Mouse (Mus musculus): ENCODE measurements around the gene Zfp541. TPM values are rescaled to one million over a fixed set of nuclear protein-coding genes. Genes with fewer than 3 reads are reported as not detected.
A peak's percentile ranks its signal among the peaks of the same experiment; 100 is the strongest.

Zfp541 gene
- polyA plus RNA-seq, 1 experiment from 2014 or later: 0.03 TPM

DNA sequence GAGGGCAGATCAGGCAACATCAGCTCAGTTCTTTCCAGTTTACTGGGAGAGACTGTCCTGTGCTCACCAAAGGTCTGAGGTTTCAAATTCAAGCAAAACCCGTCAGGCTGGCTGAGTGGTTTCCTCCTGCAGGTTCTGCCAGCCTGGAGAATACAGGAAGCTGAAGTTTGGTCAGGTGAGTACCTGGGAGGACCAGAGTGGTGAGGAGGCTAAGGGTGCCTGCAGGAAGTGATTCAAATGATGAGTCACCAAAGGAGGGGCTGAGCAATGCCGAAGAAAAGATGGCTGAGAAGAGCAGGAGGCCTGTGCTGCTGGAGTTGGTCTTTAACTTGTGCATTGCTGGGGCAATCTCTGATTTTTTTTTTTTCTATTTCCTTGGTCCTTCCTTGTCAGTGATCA is 4.5 kb upstream of the Zfp541 start:
- 36% methylated on average over 2 of the region's 2 CpGs for WGBS
- H3K36me3 ChIP-seq: no peaks in the 10 kb centered on the region
- no peak overlapping the region for H3K4me2 ChIP-seq (replicated peaks)
- H3K4me3 ChIP-seq (replicated peaks): no peak overlapping the region
- H3K9me3 ChIP-seq: peaks cover 4% of the 10 kb centered on the region; the same call in 1 of the 2 replicates
- 0 out of 2 replicates have a peak, but pooled peaks have one; percentile 21 for ATAC-seq
- H3K4me1 ChIP-seq (replicated peaks): 0 out of 2 replicates have a peak, but pooled peaks cover 4% of the 10 kb centered on the region
- peaks cover 13% of the 10 kb centered on the region for H3K27me3 ChIP-seq (replicated peaks)
- H3K27ac ChIP-seq: no peak overlapping the region
- H3K9ac ChIP-seq: no peak overlapping the region

DNA sequence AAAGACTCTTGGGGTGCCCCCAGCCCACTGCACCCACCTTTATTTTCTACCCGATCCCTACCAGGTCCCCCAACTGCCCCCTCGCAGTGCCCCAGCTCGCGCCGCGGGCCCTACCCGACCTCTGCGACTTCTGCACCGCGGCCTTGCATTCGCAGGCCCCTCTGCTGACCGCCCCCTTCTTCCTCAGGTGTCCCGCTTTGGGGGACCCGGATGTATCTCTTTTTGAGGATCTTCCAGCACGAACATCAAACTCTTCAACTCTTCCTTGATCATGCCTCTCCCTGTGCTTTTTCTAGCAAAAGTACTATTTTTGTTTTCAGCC is 446 bp downstream of the Zfp541 start:
- Histone ChIP-seq H3K27me3 (replicated peaks) (peaks cover 13% of the 10 kb centered on the region), H3K9me3 (peaks cover 4% of the 10 kb centered on the region; the same call in 1 of the 2 replicates), H3K27ac (no peak overlapping the region), H3K36me3 (no peaks in the 10 kb centered on the region), H3K4me1 (replicated peaks) (0 out of 2 replicates have a peak, but pooled peaks cover 4% of the 10 kb centered on the region), H3K4me2 (replicated peaks) (no peak overlapping the region), H3K9ac (no peak overlapping the region), H3K4me3 (replicated peaks) (no peak overlapping the region)
- WGBS: 71% methylated on average over 15 of the region's 15 CpGs
- no peak for ATAC-seq

DNA sequence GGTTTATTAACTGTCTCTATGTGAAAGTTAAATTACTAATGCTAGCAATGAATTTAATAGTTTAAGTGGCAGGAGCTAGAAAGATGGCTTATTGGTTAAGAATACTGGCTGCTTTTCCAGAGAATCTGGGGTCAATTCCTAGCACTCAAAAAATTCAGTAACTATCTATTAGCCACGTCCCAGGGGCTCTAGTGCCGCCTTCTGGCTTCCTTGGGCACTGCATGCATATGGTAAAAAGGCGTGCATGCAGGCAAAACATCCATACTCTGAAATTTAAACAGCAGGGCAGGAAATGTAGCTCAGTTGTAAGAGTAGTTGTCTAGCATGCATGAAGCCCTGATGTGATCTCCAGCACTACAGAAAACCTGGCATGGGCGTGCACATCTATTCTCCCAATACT is 1.9 kb downstream of the Zfp541 start:
- WGBS: 34% methylated on average over 4 of the region's 4 CpGs
- Histone ChIP-seq H3K4me1 (replicated peaks) (0 out of 2 replicates have a peak, but pooled peaks cover 4% of the 10 kb centered on the region), H3K27me3 (replicated peaks) (peaks cover 13% of the 10 kb centered on the region), H3K9me3 (peaks cover 4% of the 10 kb centered on the region; the same call in 1 of the 2 replicates), H3K4me3 (replicated peaks) (no peak overlapping the region), H3K9ac (no peak overlapping the region), H3K27ac (no peak overlapping the region), H3K4me2 (replicated peaks) (no peak overlapping the region), H3K36me3 (no peaks in the 10 kb centered on the region)
- ATAC-seq: no peak

DNA sequence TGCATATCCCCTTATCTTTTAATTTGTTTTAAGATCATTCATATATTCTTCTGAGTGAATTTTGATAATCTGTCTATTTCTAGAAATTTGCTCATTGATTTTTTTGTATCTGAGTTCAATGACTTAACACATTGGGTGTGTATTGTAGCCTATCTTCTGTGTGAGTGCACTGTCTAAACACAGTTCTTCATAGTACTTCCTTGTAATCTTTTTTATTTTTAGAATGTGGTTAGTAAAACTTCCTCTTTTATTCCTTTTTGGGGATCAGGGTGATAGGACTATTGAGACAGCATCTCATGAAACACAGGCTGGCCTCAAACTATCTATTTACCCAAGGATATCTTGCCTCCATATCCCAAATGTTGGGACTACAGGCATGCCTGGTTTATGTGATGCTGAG is 9.2 kb downstream of the Zfp541 start:
- ATAC-seq: no peak
- no peak overlapping the region for H3K9ac ChIP-seq
- no peaks in the 10 kb centered on the region for H3K36me3 ChIP-seq
- H3K4me2 ChIP-seq (replicated peaks): no peak overlapping the region
- no peak overlapping the region for H3K27ac ChIP-seq
- no peak overlapping the region for H3K4me3 ChIP-seq (replicated peaks)
- no peaks in the 10 kb centered on the region for H3K9me3 ChIP-seq
- no peaks in the 10 kb centered on the region for H3K27me3 ChIP-seq (replicated peaks)
- H3K4me1 ChIP-seq (replicated peaks): no peaks in the 10 kb centered on the region

DNA sequence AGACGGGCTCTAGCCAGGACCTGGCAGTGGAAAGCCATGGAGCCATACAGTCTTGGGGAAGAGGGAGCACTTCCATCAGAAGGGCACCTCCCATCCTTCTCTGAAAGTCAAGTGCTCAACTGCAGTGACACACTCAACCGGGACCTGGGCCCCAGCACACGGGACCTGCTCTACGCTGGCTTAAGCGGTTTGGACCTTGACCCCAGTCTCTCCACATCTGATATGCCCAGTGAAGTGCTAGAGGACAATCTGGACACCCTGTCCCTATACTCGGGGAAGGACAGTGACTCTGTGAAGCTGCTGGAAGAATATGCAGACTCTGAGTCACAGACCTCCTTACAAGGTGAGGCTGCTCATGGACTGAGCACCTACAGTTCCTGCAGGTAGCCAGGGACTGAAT is 10.3 kb downstream of the Zfp541 start:
- Histone ChIP-seq H3K4me1 (replicated peaks) (no peaks in the 10 kb centered on the region), H3K4me3 (replicated peaks) (no peak overlapping the region), H3K27me3 (replicated peaks) (0 out of 2 replicates have a peak, but pooled peaks cover 3% of the 10 kb centered on the region), H3K36me3 (no peaks in the 10 kb centered on the region), H3K9me3 (no peaks in the 10 kb centered on the region), H3K27ac (no peak overlapping the region), H3K4me2 (replicated peaks) (no peak overlapping the region), H3K9ac (no peak overlapping the region)
- peak; percentile 86 for ATAC-seq
- WGBS: 67% methylated on average over 6 of the region's 6 CpGs

DNA sequence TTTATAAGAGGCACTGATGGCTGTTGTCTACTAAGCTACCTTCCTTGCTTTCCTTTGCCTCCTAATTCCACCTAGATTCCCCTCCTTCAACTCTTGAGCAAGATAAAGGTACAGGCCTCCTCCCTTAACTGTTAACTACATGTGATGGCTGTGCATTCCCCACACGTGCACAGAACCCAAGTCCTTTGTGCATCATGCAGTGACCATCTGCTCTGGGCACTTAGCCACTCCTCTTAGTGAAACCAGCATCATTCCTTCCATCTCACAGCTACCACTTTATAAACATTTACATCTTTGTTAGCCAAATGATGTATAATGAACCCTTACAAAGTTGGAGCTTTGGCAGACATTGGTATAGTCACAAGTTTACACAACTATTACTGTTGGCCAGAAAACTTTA is 18.3 kb downstream of the Zfp541 start:
- Histone ChIP-seq H3K4me3 (replicated peaks) (no peak overlapping the region), H3K9ac (no peak overlapping the region), H3K27me3 (replicated peaks) (0 out of 2 replicates have a peak, but pooled peaks cover 3% of the 10 kb centered on the region), H3K4me2 (replicated peaks) (no peak overlapping the region), H3K36me3 (no peaks in the 10 kb centered on the region), H3K9me3 (no peaks in the 10 kb centered on the region), H3K27ac (no peak overlapping the region), H3K4me1 (replicated peaks) (no peaks in the 10 kb centered on the region)
- WGBS: 58% methylated on average over 1 of the region's 1 CpGs
- ATAC-seq: no peak

DNA sequence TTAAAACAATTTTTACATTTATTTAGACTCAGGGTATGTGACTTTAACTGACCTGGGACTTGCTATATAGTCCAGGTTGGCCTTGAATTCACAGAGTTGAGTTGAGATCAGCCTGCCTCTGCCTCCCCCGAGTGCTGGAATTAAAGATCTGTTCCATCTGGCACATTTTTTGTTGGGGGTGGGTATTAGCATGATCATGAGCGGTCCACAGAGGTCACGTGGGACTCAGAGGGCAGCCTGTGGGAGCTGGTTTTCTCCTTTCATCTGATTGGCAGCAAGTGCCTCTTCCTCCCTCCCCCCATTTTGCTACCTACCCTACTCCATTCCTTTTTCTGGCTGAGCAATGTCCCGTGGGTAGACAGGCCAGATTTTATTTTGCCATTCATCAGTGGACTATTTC is 19.0 kb downstream of the Zfp541 start:
- no peaks in the 10 kb centered on the region for H3K9me3 ChIP-seq
- H3K27me3 ChIP-seq (replicated peaks): 0 out of 2 replicates have a peak, but pooled peaks cover 3% of the 10 kb centered on the region
- no peak overlapping the region for H3K4me3 ChIP-seq (replicated peaks)
- no peak overlapping the region for H3K4me2 ChIP-seq (replicated peaks)
- H3K9ac ChIP-seq: no peak overlapping the region
- H3K4me1 ChIP-seq (replicated peaks): no peaks in the 10 kb centered on the region
- no peak overlapping the region for H3K27ac ChIP-seq
- H3K36me3 ChIP-seq: no peaks in the 10 kb centered on the region
- WGBS: 68% methylated on average over 4 of the region's 4 CpGs
- no peak for ATAC-seq

DNA sequence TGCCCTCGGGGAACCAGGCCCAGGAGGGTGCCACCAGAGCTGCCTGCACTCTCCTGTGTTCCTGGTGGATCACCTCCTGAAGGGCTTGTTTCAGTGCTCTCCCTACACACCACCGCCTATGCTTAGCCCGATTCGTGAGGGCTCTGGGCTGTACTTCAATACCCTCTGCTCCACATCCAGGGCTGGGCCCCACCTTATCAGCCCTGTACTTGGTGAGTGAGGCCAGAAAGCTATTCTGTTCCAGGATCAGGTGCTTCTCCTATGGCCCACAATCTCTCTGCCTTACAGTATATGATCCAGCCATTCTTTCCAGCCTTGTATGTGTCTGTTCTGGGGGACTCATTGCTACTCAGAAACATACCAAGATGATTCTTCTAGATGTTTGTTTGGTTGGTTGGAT is 21.7 kb downstream of the Zfp541 start:
- Histone ChIP-seq H3K4me3 (replicated peaks) (no peak overlapping the region), H3K4me2 (replicated peaks) (no peak overlapping the region), H3K9ac (no peak overlapping the region), H3K4me1 (replicated peaks) (no peaks in the 10 kb centered on the region), H3K9me3 (no peaks in the 10 kb centered on the region), H3K27ac (no peak overlapping the region), H3K36me3 (no peaks in the 10 kb centered on the region), H3K27me3 (replicated peaks) (no peaks in the 10 kb centered on the region)
- ATAC-seq: peak; percentile 75
- WGBS: 62% methylated on average over 4 of the region's 4 CpGs

DNA sequence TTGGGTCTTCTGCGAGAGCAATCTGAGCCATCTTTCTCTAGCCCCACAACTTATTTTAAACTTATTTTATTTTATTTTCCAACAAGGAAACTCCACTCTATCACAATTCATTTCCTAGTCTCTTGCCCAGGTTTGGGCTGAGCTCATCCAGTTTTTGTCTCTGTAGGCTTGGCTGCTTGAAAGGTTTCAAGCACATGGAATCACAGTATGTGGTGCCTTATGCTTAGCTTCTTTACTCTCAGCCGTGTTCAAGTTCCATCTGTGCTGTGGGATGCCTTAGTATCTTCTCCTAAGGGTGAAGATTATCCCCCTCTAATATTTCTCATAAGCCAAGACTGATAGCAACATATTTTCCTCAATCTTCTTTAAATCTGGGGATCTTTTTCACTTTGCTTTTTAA is 26.0 kb downstream of the Zfp541 start:
- 68% methylated on average over 2 of the region's 2 CpGs for WGBS
- Histone ChIP-seq H3K36me3 (no peaks in the 10 kb centered on the region), H3K9ac (no peak overlapping the region), H3K27me3 (replicated peaks) (no peaks in the 10 kb centered on the region), H3K27ac (no peak overlapping the region), H3K9me3 (no peaks in the 10 kb centered on the region), H3K4me3 (replicated peaks) (no peak overlapping the region), H3K4me1 (replicated peaks) (no peaks in the 10 kb centered on the region), H3K4me2 (replicated peaks) (no peak overlapping the region)
- ATAC-seq: no peak

DNA sequence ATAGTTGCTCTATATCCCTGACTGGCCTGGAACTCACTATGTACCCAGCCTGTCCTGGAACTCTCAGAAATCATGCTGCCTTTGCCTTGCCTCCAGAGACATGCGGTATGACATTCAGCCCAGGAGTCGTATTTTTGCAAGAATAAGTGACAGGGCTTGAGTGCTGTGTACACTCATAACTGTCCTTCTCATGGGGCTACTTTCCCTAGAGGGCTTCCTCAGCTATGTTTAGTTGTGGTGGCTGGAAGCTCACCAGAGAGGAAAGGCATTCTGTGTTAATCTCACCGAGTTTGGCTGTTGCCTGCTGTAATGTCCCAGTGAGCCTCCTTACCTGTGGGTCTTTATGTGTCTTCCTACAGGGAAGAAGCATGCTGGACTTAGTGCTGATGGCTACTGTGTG is 33.0 kb downstream of the Zfp541 start:
- 64% methylated on average over 3 of the region's 3 CpGs for WGBS
- Histone ChIP-seq H3K27me3 (replicated peaks) (no peaks in the 10 kb centered on the region), H3K4me2 (replicated peaks) (no peak overlapping the region), H3K4me3 (replicated peaks) (no peak overlapping the region), H3K9me3 (no peaks in the 10 kb centered on the region), H3K36me3 (no peaks in the 10 kb centered on the region), H3K9ac (no peak overlapping the region), H3K4me1 (replicated peaks) (peaks cover 4% of the 10 kb centered on the region), H3K27ac (no peak overlapping the region)
- no peak for ATAC-seq

DNA sequence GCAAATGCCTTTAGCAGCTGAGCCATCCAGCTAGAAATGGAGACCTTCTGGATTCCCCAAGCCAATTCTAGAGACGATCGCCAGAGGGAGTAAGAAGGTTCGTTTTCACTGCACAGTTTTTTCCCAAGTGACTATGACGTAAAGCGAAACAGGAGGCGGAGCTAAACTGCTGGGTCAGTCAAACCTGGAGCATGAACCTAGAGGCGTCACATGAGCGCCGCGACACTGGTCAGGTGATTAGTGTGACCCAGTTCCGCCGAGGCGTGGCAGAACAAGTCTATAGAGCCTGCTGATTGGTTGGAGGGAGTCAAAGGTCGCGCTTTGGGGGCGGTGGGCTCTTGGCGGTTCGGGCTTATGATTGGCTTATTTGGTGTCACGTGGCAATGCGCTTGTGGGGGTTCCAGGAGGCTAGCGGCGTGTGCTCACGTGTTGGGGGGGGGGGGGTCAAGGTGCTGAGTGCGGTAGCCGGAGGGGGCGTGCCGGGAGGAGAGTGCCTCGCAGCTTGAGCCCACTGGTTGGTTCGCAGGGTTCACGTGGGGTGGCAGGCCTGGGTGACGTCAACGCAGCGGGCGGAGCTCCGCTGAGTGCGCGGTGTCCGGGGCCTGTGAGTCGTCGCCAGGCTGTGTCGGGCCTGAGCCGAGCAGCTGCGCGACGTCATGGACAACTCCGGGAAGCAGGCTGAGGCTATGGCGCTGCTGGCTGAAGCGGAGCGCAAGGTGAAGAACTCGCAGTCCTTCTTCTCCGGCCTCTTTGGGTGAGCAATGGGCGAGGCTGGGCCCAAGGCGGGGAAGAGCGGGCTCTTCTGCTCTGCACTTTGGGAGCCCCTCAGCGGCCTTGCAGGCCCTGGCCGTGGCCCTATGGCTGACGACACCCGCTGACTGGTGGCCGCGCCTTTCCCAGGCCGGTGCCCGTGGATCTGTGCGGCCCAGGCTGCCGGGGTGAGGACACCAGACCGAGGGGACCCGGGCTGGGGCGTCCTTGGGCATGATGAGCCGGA is 36.7 kb downstream of the Zfp541 start, which contains the start of gene Napa:
TSS of gene Napa (plus strand) at position 438 of the 997 bp plus-strand sequence.
- Histone ChIP-seq H3K4me1 (replicated peaks) (peaks cover 23% of the 10 kb centered on the region), H3K27me3 (replicated peaks) (no peaks in the 10 kb centered on the region), H3K36me3 (no peaks in the 10 kb centered on the region), H3K27ac (peak within 1 kb of the TSS; percentile 77), H3K9ac (peak within 1 kb of the TSS; percentile 98), H3K4me2 (replicated peaks) (peak within 1 kb of the TSS; percentile 72), H3K4me3 (replicated peaks) (peak within 1 kb of the TSS; percentile 99), H3K9me3 (no peaks in the 10 kb centered on the region)
- peak; percentile 99 for ATAC-seq
- under 1% methylated on average over 68 of the region's 68 CpGs for WGBS

DNA sequence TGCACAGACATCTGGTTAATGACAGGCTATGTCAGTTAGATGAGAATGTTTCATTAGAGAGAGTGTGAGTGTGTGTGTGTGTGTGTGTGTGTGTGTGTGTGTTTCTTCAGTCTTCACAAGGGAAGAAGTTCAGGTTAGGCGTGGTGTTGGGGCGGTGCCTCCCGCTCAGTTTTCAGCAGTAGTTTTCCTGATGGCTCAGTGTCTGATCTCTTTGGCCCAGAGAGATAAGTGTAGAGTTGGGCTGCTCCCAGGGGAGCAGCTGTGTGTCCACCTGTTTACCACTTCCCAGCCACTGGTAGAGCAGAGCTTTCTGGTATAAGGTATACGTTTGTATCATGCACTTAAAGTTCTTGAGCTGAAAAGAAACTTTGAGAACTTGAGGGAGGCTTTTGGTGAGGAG is 38.3 kb downstream of the Zfp541 start:
- H3K4me2 ChIP-seq (replicated peaks): peak overlapping the region; percentile 72
- peaks cover 23% of the 10 kb centered on the region for H3K4me1 ChIP-seq (replicated peaks)
- H3K9ac ChIP-seq: 0 out of 2 replicates have a peak overlapping the region, but pooled peaks have one; percentile 98
- H3K4me3 ChIP-seq (replicated peaks): peak overlapping the region; percentile 99; the same call in 1 of the 2 replicates
- H3K27ac ChIP-seq: no peak overlapping the region
- H3K27me3 ChIP-seq (replicated peaks): no peaks in the 10 kb centered on the region
- H3K9me3 ChIP-seq: no peaks in the 10 kb centered on the region
- WGBS: 64% methylated on average over 4 of the region's 4 CpGs
- ATAC-seq: no peak
- H3K36me3 ChIP-seq: no peaks in the 10 kb centered on the region
